Mouse (Mus musculus): ENCODE measurements around the gene Lrmda.

DNA sequence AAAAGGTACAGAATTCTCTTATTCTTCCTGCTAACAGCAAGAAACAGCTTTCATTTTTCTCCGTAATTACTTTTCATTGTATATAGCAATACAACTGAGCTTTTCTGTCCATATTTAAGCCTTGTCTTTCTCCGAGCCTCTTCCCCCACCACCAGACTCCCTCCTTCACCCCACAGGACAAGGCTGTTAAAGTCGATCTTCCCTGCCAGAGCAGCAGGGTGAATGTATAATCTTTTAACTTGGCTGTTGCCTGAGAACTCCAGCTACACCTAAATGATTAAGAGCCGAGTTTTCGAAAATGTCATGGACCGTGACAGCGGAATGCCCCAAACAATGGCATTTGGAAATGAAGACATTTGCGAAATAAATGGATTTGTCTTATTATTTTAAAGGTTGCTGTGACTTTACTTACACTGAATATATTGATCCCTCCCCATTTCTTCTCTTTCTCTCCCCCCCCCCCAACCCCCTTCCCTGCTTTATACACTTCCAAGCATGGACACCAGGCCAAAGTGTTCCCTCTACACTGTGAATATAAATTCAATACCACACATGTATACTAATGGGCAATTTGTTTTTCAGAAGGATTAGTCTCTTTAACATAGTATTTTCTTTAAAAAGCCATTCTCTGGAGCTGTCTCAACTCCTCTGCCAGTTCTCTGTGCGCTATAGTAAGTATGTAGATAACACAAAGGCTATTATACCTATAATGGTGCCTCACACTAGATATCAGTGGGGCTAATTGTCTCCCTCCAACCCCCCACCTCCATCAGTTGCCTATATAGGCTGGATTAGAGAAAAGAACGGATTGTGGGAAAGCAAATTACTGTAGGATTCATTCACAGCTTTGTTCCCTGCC lies 1075.9 kb downstream of the Lrmda start:
- TF ChIP-seq CTCF (IDR thresholded peaks at IDR 0.05; ENCODE audit: extremely low read depth, insufficient read length, insufficient replicate concordance, low read depth, low read length) = no peak
- no peak for TF ChIP-seq POLR2A (IDR thresholded peaks at IDR 0.05; ENCODE audit: low read depth, low read length)
